Mouse (Mus musculus) bone marrow macrophage, adult 2 months (primary cell): ENCODE results near the gene Megf11.

Experiments
- CTCF ChIP-seq: IDR thresholded peaks from 2 replicates; pipeline ENCODE4 v1.5.1; 2012; ENCODE audit warnings: low read depth, mild to moderate bottlenecking, low read length, moderate library complexity
- POLR2A ChIP-seq: IDR thresholded peaks from 2 replicates; pipeline ENCODE4 v1.6.1; 2012; ENCODE audit warnings: mild to moderate bottlenecking, low read depth, low read length, borderline replicate concordance

GRCm38 (mm10) chr9:64609546-64609945, 224.1 kb downstream of the Megf11 start:
- TF ChIP-seq POLR2A (no peak), CTCF (no peak)
